Mouse (Mus musculus) stomach, embryonic 16.5 days (tissue): Measurements from ENCODE around the gene Svs4. TPM values are rescaled to one million over a fixed set of nuclear protein-coding genes. Genes with fewer than 3 reads are reported as not detected.
"Not testable (repeated sequence)": the region's sequence is repeated elsewhere in the genome, so short reads cannot be mapped to it uniquely, and the experiment has no call there.

Source experiments
- ATAC-seq: fragments of 200-750 bp; cut with Nextera tagmentation; 2 replicates; pipeline ENCODE4 v1.8.0; 2017; ENCODE audit warnings: moderate number of reproducible peaks, moderate TSS enrichment; ENCODE audit not compliant: insufficient read depth, low FRiP score
- H3K27ac ChIP-seq: fragments of 300-500 bp; sonication (generic); 2 replicates; pipeline ENCODE4 v1.5.1; 2014; ENCODE audit warnings: low read length
- H3K27me3 ChIP-seq: fragments of 300-500 bp; sonication (generic); 2 replicates; pipeline ENCODE4 v1.6.1; 2014; ENCODE audit warnings: low read length, control low read depth, mixed read lengths; ENCODE audit not compliant: control insufficient read depth, insufficient read depth
- H3K36me3 ChIP-seq: fragments of 300-500 bp; sonication (generic); 2 replicates; pipeline ENCODE4 v1.6.1; 2014; ENCODE audit warnings: low read length; ENCODE audit not compliant: control insufficient read depth, insufficient read depth
- H3K4me1 ChIP-seq: fragments of 300-500 bp; sonication (generic); 2 replicates; pipeline ENCODE4 v1.6.1; 2014; ENCODE audit warnings: low read length, control low read depth, mixed read lengths; ENCODE audit not compliant: control insufficient read depth, insufficient read depth
- H3K4me2 ChIP-seq: fragments of 300-500 bp; sonication (generic); 2 replicates; pipeline ENCODE4 v1.6.1; 2014; ENCODE audit warnings: low read depth, low read length, mixed read lengths
- H3K4me3 ChIP-seq: fragments of 300-500 bp; sonication (generic); replicated peaks from 2 replicates; pipeline ENCODE4 v1.5.1; 2014; ENCODE audit warnings: mild to moderate bottlenecking, low read length
- H3K9ac ChIP-seq: fragments of 300-500 bp; sonication (generic); 2 replicates; pipeline ENCODE4 v1.6.1; 2014; ENCODE audit warnings: low read length
- H3K9me3 ChIP-seq: fragments of 300-500 bp; sonication (generic); replicated peaks from 2 replicates; pipeline ENCODE4 v1.6.1; 2016; ENCODE audit warnings: low read length, control low read depth; ENCODE audit not compliant: control insufficient read depth
- WGBS: fragments of 180-500 bp; shearing (Covaris S2); extraction: QIAGEN DNeasy Blood & Tissue Kit; methylation state at CpG from one replicate; pipeline ENCODE4 v1.1.7; 2014; 5-methylcytosine and 5-hydroxymethylcytosine counted together
- polyA plus RNA-seq: library from polyadenylated mRNA; unstranded; fragments of >200 nt; fragmentation: Nextera tagmentation; extraction: Ambion mirVana; gene quantifications from 2 replicates; pipeline ENCODE4 v1.2.1, GENCODE M21; 2015

Svs4 gene
- polyA plus RNA-seq, result not detected in 2 replicates

GRCm38 (mm10) chr2:164278359-164278758 lies at the start of gene Svs4:
TSS of gene Svs4 (minus strand) at chr2:164278459.
- no peak for ATAC-seq
- Histone ChIP-seq H3K9me3 (no peaks in the 10 kb centered on the region), H3K27me3 (no peaks in the 10 kb centered on the region), H3K4me3 (no peak within 1 kb of the TSS), H3K4me2 (no peak within 1 kb of the TSS), H3K4me1 (no peaks in the 10 kb centered on the region), H3K36me3 (no peaks in the 10 kb centered on the region), H3K9ac (no peak within 1 kb of the TSS), H3K27ac (no peak within 1 kb of the TSS)
- WGBS, result 89% methylated on average over 4 of the region's 4 CpGs

GRCm38 (mm10) chr2:164320983-164321382 lies 42.7 kb upstream of the Svs4 start:
- H3K9ac ChIP-seq, result no peak overlapping the region
- ATAC-seq, result no peak
- no peak overlapping the region for H3K27ac ChIP-seq
- H3K4me3 ChIP-seq, result no peak overlapping the region
- H3K27me3 ChIP-seq, result no peaks in the 10 kb centered on the region
- H3K36me3 ChIP-seq, result no peaks in the 10 kb centered on the region
- H3K4me1 ChIP-seq, result no peaks in the 10 kb centered on the region
- no peaks in the 10 kb centered on the region for H3K9me3 ChIP-seq
- H3K4me2 ChIP-seq, result no peak overlapping the region
- 76% methylated on average over 6 of the region's 6 CpGs for WGBS

GRCm38 (mm10) chr2:164316451-164316850 lies 38.2 kb upstream of the Svs4 start, which contains the start of gene Svs6:
TSS of gene Svs6 (plus strand) at chr2:164316751.
- not testable (repeated sequence) for H3K27ac ChIP-seq, H3K4me2 ChIP-seq, H3K4me1 ChIP-seq, ATAC-seq, H3K9ac ChIP-seq, H3K9me3 ChIP-seq, H3K4me3 ChIP-seq, H3K36me3 ChIP-seq, H3K27me3 ChIP-seq
- WGBS, result 69% methylated on average over 1 of the region's 1 CpGs

- not testable (repeated sequence) for H3K27ac ChIP-seq, H3K36me3 ChIP-seq, H3K9ac ChIP-seq, ATAC-seq, H3K4me2 ChIP-seq, H3K4me1 ChIP-seq, H3K27me3 ChIP-seq, H3K4me3 ChIP-seq, H3K9me3 ChIP-seq
Observed at GRCm38 (mm10) chr2:164315460-164315859, 37.2 kb upstream of the Svs4 start.

- H3K9me3 ChIP-seq, result no peaks in the 10 kb centered on the region
- no peaks in the 10 kb centered on the region for H3K27me3 ChIP-seq
- no peak overlapping the region for H3K9ac ChIP-seq
- H3K4me2 ChIP-seq, result no peak overlapping the region
- 81% methylated on average over 5 of the region's 5 CpGs for WGBS
- H3K27ac ChIP-seq, result no peak overlapping the region
- no peak; the same call in 1 of the 2 replicates for ATAC-seq
- H3K4me1 ChIP-seq, result no peaks in the 10 kb centered on the region
- H3K4me3 ChIP-seq, result no peak overlapping the region
- no peaks in the 10 kb centered on the region for H3K36me3 ChIP-seq
Observed at GRCm38 (mm10) chr2:164312599-164312998, 34.3 kb upstream of the Svs4 start.

GRCm38 (mm10) chr2:164288968-164289367 lies 10.7 kb upstream of the Svs4 start, which contains the start of gene Svs3a:
TSS of gene Svs3a (plus strand) at chr2:164289268.
- 68% methylated on average over 1 of the region's 1 CpGs for WGBS
- not testable (repeated sequence) for H3K9ac ChIP-seq, H3K4me1 ChIP-seq, H3K27me3 ChIP-seq, H3K9me3 ChIP-seq, ATAC-seq, H3K4me3 ChIP-seq, H3K36me3 ChIP-seq, H3K4me2 ChIP-seq, H3K27ac ChIP-seq

- H3K9ac ChIP-seq, ATAC-seq, H3K4me2 ChIP-seq, H3K9me3 ChIP-seq, H3K4me3 ChIP-seq, H3K27me3 ChIP-seq, H3K36me3 ChIP-seq, H3K27ac ChIP-seq, H3K4me1 ChIP-seq: not testable (repeated sequence)
- WGBS, result 59% methylated on average over 1 of the region's 1 CpGs
Observed at GRCm38 (mm10) chr2:164256540-164256939, 21.7 kb downstream of the Svs4 start, which contains the start of gene Svs3b. TSS of gene Svs3b (minus strand) at chr2:164256640.

GRCm38 (mm10) chr2:164238366-164238765 lies 39.9 kb downstream of the Svs4 start, which contains the start of gene Svs2:
TSS of gene Svs2 (minus strand) at chr2:164238466.
- H3K36me3 ChIP-seq, result no peaks in the 10 kb centered on the region
- 79% methylated on average over 3 of the region's 3 CpGs for WGBS
- no peak within 1 kb of the TSS for H3K4me3 ChIP-seq
- no peak within 1 kb of the TSS for H3K4me2 ChIP-seq
- H3K27ac ChIP-seq, result no peak within 1 kb of the TSS
- no peaks in the 10 kb centered on the region for H3K27me3 ChIP-seq
- H3K9ac ChIP-seq, result no peak within 1 kb of the TSS
- no peaks in the 10 kb centered on the region for H3K4me1 ChIP-seq
- no peaks in the 10 kb centered on the region for H3K9me3 ChIP-seq
- ATAC-seq, result no peak

- no peak overlapping the region for H3K9ac ChIP-seq
- no peaks in the 10 kb centered on the region for H3K36me3 ChIP-seq
- 73% methylated on average over 8 of the region's 8 CpGs for WGBS
- no peak overlapping the region for H3K4me2 ChIP-seq
- H3K4me1 ChIP-seq, result no peaks in the 10 kb centered on the region
- H3K9me3 ChIP-seq, result no peaks in the 10 kb centered on the region
- H3K4me3 ChIP-seq, result no peak overlapping the region
- no peak overlapping the region for H3K27ac ChIP-seq
- H3K27me3 ChIP-seq, result no peaks in the 10 kb centered on the region
- no peak; the same call in 1 of the 2 replicates for ATAC-seq
Observed at GRCm38 (mm10) chr2:164232671-164233070, 45.6 kb downstream of the Svs4 start.
